Comparison of ENCODE assay signal across 8 mouse cellular contexts in the genomic region with DNA sequence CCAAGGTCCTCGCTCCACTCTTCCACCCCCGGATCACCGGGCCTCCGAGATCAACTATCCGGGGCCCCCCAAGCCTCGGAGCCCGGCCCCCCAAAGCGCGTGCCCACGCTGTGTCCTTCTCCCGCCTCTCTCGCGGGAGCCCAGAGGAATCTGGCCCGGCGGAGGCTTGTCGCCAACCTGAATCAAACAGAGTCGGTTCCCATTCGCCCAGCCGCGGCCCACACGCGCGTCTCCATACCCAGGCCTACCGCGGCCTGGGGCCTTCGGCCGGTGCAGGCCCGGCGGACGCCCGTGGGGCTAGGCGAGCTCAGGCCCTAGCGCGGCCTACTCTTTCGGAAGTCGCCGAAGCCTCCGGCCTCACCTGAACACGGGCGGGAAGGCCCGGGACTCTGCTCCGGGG. TPM values are rescaled to one million over a fixed set of nuclear protein-coding genes. Genes with fewer than 3 reads are reported as not detected.
DNase-seq lines count a peak whose midpoint lies in the region; ATAC-seq lines count a peak whose summit lies in the region.

No protein-coding gene starts in this region.

- no peaks in the 10 kb centered on the region for H3K27me3 ChIP-seq in liver, embryonic 11.5 days (replicated peaks; ENCODE audit: control insufficient read depth, insufficient read depth, low read length)
- H3K27me3 ChIP-seq in neural tube, embryonic 13.5 days = no peaks in the 10 kb centered on the region

- under 1% methylated on average over 41 of the region's 42 CpGs for WGBS in liver, embryonic 11.5 days
- under 1% methylated on average over 42 of the region's 42 CpGs for WGBS in neural tube, embryonic 13.5 days

- H3K9ac ChIP-seq in liver, embryonic 11.5 days (ENCODE audit: low read depth, low read length) = peak overlapping the region; percentile 97
- H3K9ac ChIP-seq in neural tube, embryonic 13.5 days = peak overlapping the region; percentile 99

- peak overlapping the region; percentile 91 for H3K4me3 ChIP-seq in liver, embryonic 11.5 days (ENCODE audit: low read depth, low read length)
- H3K4me3 ChIP-seq in neural tube, embryonic 13.5 days = peak overlapping the region; percentile 99

- H3K4me2 ChIP-seq in liver, embryonic 11.5 days = peak overlapping the region; percentile 83
- peak overlapping the region; percentile 88 for H3K4me2 ChIP-seq in neural tube, embryonic 13.5 days

- peaks cover 23% of the 10 kb centered on the region for H3K36me3 ChIP-seq in liver, embryonic 11.5 days (ENCODE audit: control insufficient read depth, insufficient read depth, low read length)
- peaks cover 40% of the 10 kb centered on the region for H3K36me3 ChIP-seq in neural tube, embryonic 13.5 days

- no peaks in the 10 kb centered on the region for H3K9me3 ChIP-seq in liver, embryonic 11.5 days (ENCODE audit: control insufficient read depth, low read length)
- no peaks in the 10 kb centered on the region for H3K9me3 ChIP-seq in neural tube, embryonic 13.5 days

- intact Hi-C loops in gastrocnemius, postnatal 14 days (cut with DNase I; ENCODE audit: low total_unique reads) = loop anchor here (5.0 kb wide), 3 partner anchors 42 to 62 kb away; no protein-coding TSS in a partner anchor

- peak overlapping the region; percentile 62 for H3K27ac ChIP-seq in liver, embryonic 11.5 days (ENCODE audit: low read depth, low read length)
- H3K27ac ChIP-seq in neural tube, embryonic 13.5 days (replicated peaks) = peak overlapping the region; percentile 91

- DNase-seq in gastrocnemius, adult 18-20 months (ENCODE audit: low spot score) = peak; percentile 19
- no peak for DNase-seq in gastrocnemius, postnatal 25 days
- peak; percentile 16 for DNase-seq in urinary bladder, postnatal 10 days (ENCODE audit: low spot score)
- no peak for DNase-seq in urinary bladder, adult 2 months (ENCODE audit: low spot score)
- DNase-seq in gastrocnemius, postnatal 14 days = peak; percentile 42
- DNase-seq in liver, embryonic 11.5 days (ENCODE audit: low spot score) = no peak
- DNase-seq in Muller cell, postnatal 12 days (ENCODE audit: inconsistent ontology term) = no peak

- peaks cover 29% of the 10 kb centered on the region for H3K4me1 ChIP-seq in liver, embryonic 11.5 days (replicated peaks; ENCODE audit: control insufficient read depth, insufficient read depth, low read length)
- peaks cover 56% of the 10 kb centered on the region for H3K4me1 ChIP-seq in neural tube, embryonic 13.5 days (replicated peaks)

- peak; percentile 60 for ATAC-seq in liver, embryonic 11.5 days (replicated peaks; ENCODE audit: low FRiP score)
- ATAC-seq in neural tube, embryonic 13.5 days (ENCODE audit: low read depth) = peak; percentile 66

RNA-seq across cellular contexts. Expression of a gene that starts 0.5 kb away (rescaled TPM):
- total RNA-seq in gastrocnemius, adult 18-20 months (2021) = 1 to 10 TPM; 7.0 to 8.5 TPM
- total RNA-seq in gastrocnemius, postnatal 25 days (2021) = 10 to 100 TPM; 10.8 to 12.1 TPM
- polyA plus RNA-seq in urinary bladder, adult 2 months (2012; rRNA removed) = 6.6 and 8.2 TPM in 2 replicates
- total RNA-seq in gastrocnemius, postnatal 14 days (2021) = 1 to 10 TPM; 8.7 to 9.4 TPM
- polyA plus RNA-seq in liver, embryonic 11.5 days (2014; fragmentation: Nextera tagmentation; extraction: Ambion mirVana) = 15.2 and 19.3 TPM in 2 replicates
- 20.7 and 21.3 TPM in 2 replicates for polyA plus RNA-seq in neural tube, embryonic 13.5 days (2015; fragmentation: Nextera tagmentation; extraction: Ambion mirVana)

RNA-seq across cellular contexts. Expression of a gene that starts 0.7 kb away (rescaled TPM):
- total RNA-seq in gastrocnemius, adult 18-20 months (2021) = 10 to 100 TPM; 39.2 to 42.3 TPM
- 10 to 100 TPM; 37.2 to 38.5 TPM for total RNA-seq in gastrocnemius, postnatal 25 days (2021)
- 61.6 and 65.9 TPM in 2 replicates for polyA plus RNA-seq in urinary bladder, adult 2 months (2012; rRNA removed)
- total RNA-seq in gastrocnemius, postnatal 14 days (2021) = 10 to 100 TPM; 42.6 to 47.7 TPM
- 266 and 299 TPM in 2 replicates for polyA plus RNA-seq in liver, embryonic 11.5 days (2014; fragmentation: Nextera tagmentation; extraction: Ambion mirVana)
- 119 and 139 TPM in 2 replicates for polyA plus RNA-seq in neural tube, embryonic 13.5 days (2015; fragmentation: Nextera tagmentation; extraction: Ambion mirVana)

RNA-seq across cellular contexts. Expression of a gene that starts 48.8 kb away (rescaled TPM):
- 10 to 100 TPM; 58.0 to 58.2 TPM for total RNA-seq in gastrocnemius, adult 18-20 months (2021)
- total RNA-seq in gastrocnemius, postnatal 25 days (2021) = 10 to 100 TPM; 76.2 to 77.4 TPM
- 66.5 and 76.2 TPM in 2 replicates for polyA plus RNA-seq in urinary bladder, adult 2 months (2012; rRNA removed)
- 10 to 100 TPM; 67.8 to 82.1 TPM for total RNA-seq in gastrocnemius, postnatal 14 days (2021)
- 99.2 and 105 TPM in 2 replicates for polyA plus RNA-seq in liver, embryonic 11.5 days (2014; fragmentation: Nextera tagmentation; extraction: Ambion mirVana)
- polyA plus RNA-seq in neural tube, embryonic 13.5 days (2015; fragmentation: Nextera tagmentation; extraction: Ambion mirVana) = 38.3 and 39.3 TPM in 2 replicates

Comparison
In these comparisons a context has a peak if more than half of its experiments do, and no peak if none do; other contexts are left out.
1. DNase-seq: peak in gastrocnemius, adult 18-20 months (single experiment), urinary bladder, postnatal 10 days (single experiment) and gastrocnemius, postnatal 14 days (single experiment); none in gastrocnemius, postnatal 25 days (single experiment), urinary bladder, adult 2 months (single experiment), liver, embryonic 11.5 days (single experiment) and Muller cell, postnatal 12 days (single experiment).